Mouse (Mus musculus) ES-Bruce4 (cell line): ENCODE data around the gene Inpp5a. TPM values are rescaled to one million over a fixed set of nuclear protein-coding genes. Genes with fewer than 3 reads are reported as not detected.

Source experiments
- H3K27ac ChIP-seq: 2 replicates; pipeline ENCODE4 v1.5.1; 2012; ENCODE audit warnings: low read length, inconsistent platforms; ENCODE audit not compliant: insufficient read depth
- H3K27me3 ChIP-seq: 2 replicates; pipeline ENCODE4 v1.6.1; 2012; ENCODE audit warnings: mild to moderate bottlenecking, low read length, inconsistent platforms; ENCODE audit not compliant: control insufficient read depth, poor library complexity, insufficient read depth, severe bottlenecking
- H3K36me3 ChIP-seq: 2 replicates; pipeline ENCODE4 v1.6.1; 2012; ENCODE audit warnings: inconsistent platforms, mild to moderate bottlenecking, low read length, moderate library complexity; ENCODE audit not compliant: control insufficient read depth, poor library complexity, insufficient read depth, severe bottlenecking
- H3K4me1 ChIP-seq: one replicate; pipeline ENCODE4 v1.8.1; 2011; ENCODE audit warnings: low read length; ENCODE audit not compliant: control insufficient read depth, insufficient read depth
- H3K4me3 ChIP-seq: 2 replicates; pipeline ENCODE4 v1.5.1; 2011; ENCODE audit warnings: low read depth, mild to moderate bottlenecking, low read length
- H3K9ac ChIP-seq: 2 replicates; pipeline ENCODE4 v1.6.1; 2012; ENCODE audit warnings: low read depth, mild to moderate bottlenecking, inconsistent platforms; ENCODE audit not compliant: poor library complexity, severe bottlenecking
- H3K9me3 ChIP-seq: replicated peaks from 2 replicates; pipeline ENCODE4 v1.6.1; 2012; ENCODE audit warnings: mild to moderate bottlenecking, low read length, inconsistent platforms; ENCODE audit not compliant: control insufficient read depth, poor library complexity, insufficient read depth, severe bottlenecking
- CTCF ChIP-seq: IDR thresholded peaks from one replicate; pipeline ENCODE4 v1.8.1; 2011; ENCODE audit warnings: low read depth, low read length
- EP300 ChIP-seq: IDR thresholded peaks from 2 replicates; pipeline ENCODE4 v1.6.1; 2011; ENCODE audit warnings: low read depth, low read length; ENCODE audit not compliant: insufficient read depth
- POLR2A ChIP-seq: IDR thresholded peaks from one replicate; pipeline ENCODE4 v1.8.1; 2011; ENCODE audit warnings: low read length; ENCODE audit not compliant: insufficient read depth
- polyA plus RNA-seq: library from polyadenylated mRNA; stranded (reverse); fragments of >200 nt; gene quantifications from 2 replicates; pipeline ENCODE4 v1.2.4, GENCODE M21; 2011; ENCODE audit warnings: low read depth; ENCODE audit not compliant: missing spikeins, insufficient read depth, insufficient read length

The Inpp5a gene
- polyA plus RNA-seq, 1 experiment = 37.6 TPM

GRCm38 (mm10) chr7:139354370-139355139, 34.4 kb upstream of the Inpp5a start:
- no peak overlapping the region for H3K4me3 ChIP-seq
- no peak overlapping the region for H3K9ac ChIP-seq
- no peaks in the 10 kb centered on the region for H3K9me3 ChIP-seq
- TF ChIP-seq EP300 (no peak), POLR2A (no peak), CTCF (no peak)
- no peak overlapping the region for H3K27ac ChIP-seq
- no peaks in the 10 kb centered on the region for H3K4me1 ChIP-seq
- no peaks in the 10 kb centered on the region for H3K27me3 ChIP-seq
- no peaks in the 10 kb centered on the region for H3K36me3 ChIP-seq

GRCm38 (mm10) chr7:139357043-139357442, 31.9 kb upstream of the Inpp5a start:
- Histone ChIP-seq H3K36me3 (no peaks in the 10 kb centered on the region), H3K4me3 (no peak overlapping the region), H3K9ac (no peak overlapping the region), H3K27ac (no peak overlapping the region), H3K27me3 (no peaks in the 10 kb centered on the region), H3K4me1 (no peaks in the 10 kb centered on the region), H3K9me3 (no peaks in the 10 kb centered on the region)
- TF ChIP-seq CTCF = no peak
- no peak for TF ChIP-seq EP300
- TF ChIP-seq POLR2A = no peak

GRCm38 (mm10) chr7:139359906-139360305, 29.0 kb upstream of the Inpp5a start:
- Histone ChIP-seq H3K27ac (no peak overlapping the region), H3K36me3 (no peaks in the 10 kb centered on the region), H3K4me3 (no peak overlapping the region), H3K9ac (no peak overlapping the region), H3K9me3 (no peaks in the 10 kb centered on the region), H3K27me3 (no peaks in the 10 kb centered on the region), H3K4me1 (peaks cover 5% of the 10 kb centered on the region)
- TF ChIP-seq EP300 (no peak), POLR2A (no peak), CTCF (no peak)

GRCm38 (mm10) chr7:139360890-139361559, 27.9 kb upstream of the Inpp5a start:
- H3K9ac ChIP-seq = no peak overlapping the region
- peaks cover 5% of the 10 kb centered on the region for H3K4me1 ChIP-seq
- no peaks in the 10 kb centered on the region for H3K27me3 ChIP-seq
- no peak overlapping the region for H3K27ac ChIP-seq
- no peaks in the 10 kb centered on the region for H3K9me3 ChIP-seq
- H3K4me3 ChIP-seq = no peak overlapping the region
- no peaks in the 10 kb centered on the region for H3K36me3 ChIP-seq
- TF ChIP-seq CTCF (no peak), POLR2A (no peak)

- TF ChIP-seq EP300 = no peak
- Histone ChIP-seq H3K4me1 (peaks cover 7% of the 10 kb centered on the region), H3K4me3 (no peak overlapping the region), H3K36me3 (no peaks in the 10 kb centered on the region), H3K9ac (no peak overlapping the region), H3K27me3 (no peaks in the 10 kb centered on the region), H3K9me3 (no peaks in the 10 kb centered on the region), H3K27ac (no peak overlapping the region)
These were observed 27.1 kb upstream of the Inpp5a start for GRCm38 (mm10) chr7:139361799-139362198.

GRCm38 (mm10) chr7:139362514-139362913, 26.4 kb upstream of the Inpp5a start:
- no peak for TF ChIP-seq EP300
- no peak for TF ChIP-seq CTCF
- TF ChIP-seq POLR2A = no peak
- Histone ChIP-seq H3K4me3 (no peak overlapping the region), H3K4me1 (peaks cover 7% of the 10 kb centered on the region), H3K9ac (no peak overlapping the region), H3K36me3 (no peaks in the 10 kb centered on the region), H3K27ac (no peak overlapping the region), H3K27me3 (no peaks in the 10 kb centered on the region), H3K9me3 (no peaks in the 10 kb centered on the region)
